Mouse (Mus musculus): ENCODE results near the gene Drc7.

- no peak for TF ChIP-seq POLR2A (IDR thresholded peaks at IDR 0.05; ENCODE audit: borderline replicate concordance, low read depth, low read length)
- TF ChIP-seq CTCF (IDR thresholded peaks at IDR 0.05; ENCODE audit: low read depth, low read length): no peak
These were observed 34.6 kb upstream of the Drc7 start for GRCm38 (mm10) chr8:95020293-95020777.
